Mouse (Mus musculus): ENCODE data around the gene Upf1.
A peak's percentile ranks its signal among the peaks of the same experiment; 100 is the strongest.

DNA sequence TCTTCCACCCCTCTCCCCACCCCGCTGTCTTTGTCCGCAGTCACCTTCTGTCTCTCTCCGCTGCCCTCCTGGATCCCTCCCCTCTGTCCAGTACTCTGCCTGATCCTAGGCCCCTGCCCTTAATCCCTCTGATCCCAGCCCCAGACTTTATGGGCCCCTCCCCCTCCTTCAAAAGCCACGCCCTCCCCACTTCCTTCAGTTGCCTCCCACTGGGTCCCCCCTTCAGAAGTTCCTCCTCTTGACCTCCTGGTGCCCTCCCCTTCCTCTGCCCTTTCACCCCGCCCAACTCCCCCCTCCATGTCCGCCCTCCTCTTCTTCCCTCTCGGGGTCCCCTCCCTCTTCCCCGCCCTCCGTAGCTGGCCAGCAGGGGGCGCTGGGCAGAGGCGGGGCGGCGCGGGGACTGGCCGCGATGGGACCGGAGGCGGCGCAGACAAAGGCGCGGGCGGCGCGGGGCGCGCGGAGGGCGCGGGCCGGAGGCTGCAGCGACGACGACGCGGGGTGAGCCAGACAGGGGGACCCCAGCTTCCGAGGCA lies 70.4 kb downstream of the Upf1 start, which contains the start of gene Homer3:
- 0 out of 2 replicates have a peak, but pooled peaks have one; percentile 40 for TF ChIP-seq POLR2A (IDR thresholded peaks at IDR 0.05; ENCODE audit: control insufficient read depth, low read depth, low read length)
- TF ChIP-seq CTCF (IDR thresholded peaks at IDR 0.05; ENCODE audit: control insufficient read depth, insufficient read depth, insufficient replicate concordance, low read depth, low read length) = peak; percentile 74

All from testis, adult 2 months (tissue).